Mouse (Mus musculus): Measurements from ENCODE around the gene Ajm1. TPM values are rescaled to one million over a fixed set of nuclear protein-coding genes. Genes with fewer than 3 reads are reported as not detected.

The Ajm1 gene
- total RNA-seq, 2 experiments from 2014 or later, result 104 to 117 TPM

DNA sequence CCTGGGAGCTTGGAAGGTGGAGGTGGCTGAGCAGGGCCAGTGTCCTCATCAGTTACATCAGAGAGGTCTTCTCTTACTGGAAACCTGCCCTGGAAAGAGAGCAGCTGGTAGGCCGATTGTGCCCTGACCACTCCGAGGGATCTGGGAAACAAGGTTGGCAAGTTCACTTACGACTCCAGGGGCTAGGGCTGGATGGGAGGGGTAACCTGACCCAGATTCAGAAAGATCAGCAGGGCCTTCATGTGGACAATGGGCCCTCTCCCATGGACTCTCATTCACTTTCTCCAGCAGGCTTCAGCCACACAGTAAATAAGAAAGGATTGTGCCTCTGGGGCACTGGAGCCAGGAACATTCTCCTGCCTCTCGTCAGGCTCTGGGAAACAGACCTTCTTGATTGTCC lies 3.3 kb upstream of the Ajm1 start:
- DNase-seq (ENCODE audit: extremely low spot score in 1 of 2, low spot score in 1 of 2), result no peak

DNA sequence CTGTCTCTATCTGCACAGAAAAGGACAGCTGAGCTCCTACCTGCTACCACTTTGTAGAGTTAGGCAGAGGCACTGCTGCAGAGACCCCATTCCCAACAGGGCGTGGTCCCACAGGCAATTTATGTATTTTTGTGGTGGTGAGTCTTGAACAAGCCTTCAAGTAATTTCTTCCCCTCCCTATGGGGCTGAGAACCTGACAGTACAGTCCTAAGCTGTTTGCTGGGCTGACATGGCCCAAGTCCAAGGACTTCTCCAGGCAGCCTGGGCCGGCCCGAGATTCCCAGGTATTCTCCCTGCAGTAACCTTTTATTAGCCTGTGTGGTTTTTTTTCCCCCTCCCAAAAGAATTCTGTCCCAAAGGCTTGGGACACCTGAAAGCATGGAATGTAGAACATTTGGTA lies 2.6 kb upstream of the Ajm1 start:
- DNase-seq (ENCODE audit: extremely low spot score in 1 of 2, low spot score in 1 of 2), result no peak

DNA sequence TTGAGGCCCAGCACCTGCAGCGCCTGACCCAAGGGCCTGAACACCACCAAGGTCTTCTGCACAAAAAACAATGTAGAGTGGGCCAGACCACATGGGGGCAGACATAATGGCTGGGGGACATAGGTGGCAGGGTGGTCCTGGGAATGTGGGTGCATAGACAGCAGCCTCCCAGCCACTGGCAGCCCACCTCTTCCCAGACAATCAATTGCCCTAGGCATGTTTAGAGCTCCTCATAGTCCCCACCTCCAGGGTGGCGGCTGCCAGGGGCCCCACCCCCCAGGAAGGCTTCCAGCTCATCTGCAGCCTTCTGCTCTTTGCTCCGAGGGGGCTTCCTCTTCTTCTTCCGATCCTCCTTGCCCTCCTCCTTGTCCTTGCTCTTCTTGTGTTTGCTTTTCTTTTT lies 2.0 kb upstream of the Ajm1 start:
- no peak for DNase-seq (ENCODE audit: extremely low spot score in 1 of 2, low spot score in 1 of 2)

- DNase-seq (ENCODE audit: extremely low spot score in 1 of 2, low spot score in 1 of 2), result peak in 1 of 2 experiments; percentile 31
Observed at GRCm38 (mm10) chr2:25583120-25583481, 1.5 kb upstream of the Ajm1 start.

DNA sequence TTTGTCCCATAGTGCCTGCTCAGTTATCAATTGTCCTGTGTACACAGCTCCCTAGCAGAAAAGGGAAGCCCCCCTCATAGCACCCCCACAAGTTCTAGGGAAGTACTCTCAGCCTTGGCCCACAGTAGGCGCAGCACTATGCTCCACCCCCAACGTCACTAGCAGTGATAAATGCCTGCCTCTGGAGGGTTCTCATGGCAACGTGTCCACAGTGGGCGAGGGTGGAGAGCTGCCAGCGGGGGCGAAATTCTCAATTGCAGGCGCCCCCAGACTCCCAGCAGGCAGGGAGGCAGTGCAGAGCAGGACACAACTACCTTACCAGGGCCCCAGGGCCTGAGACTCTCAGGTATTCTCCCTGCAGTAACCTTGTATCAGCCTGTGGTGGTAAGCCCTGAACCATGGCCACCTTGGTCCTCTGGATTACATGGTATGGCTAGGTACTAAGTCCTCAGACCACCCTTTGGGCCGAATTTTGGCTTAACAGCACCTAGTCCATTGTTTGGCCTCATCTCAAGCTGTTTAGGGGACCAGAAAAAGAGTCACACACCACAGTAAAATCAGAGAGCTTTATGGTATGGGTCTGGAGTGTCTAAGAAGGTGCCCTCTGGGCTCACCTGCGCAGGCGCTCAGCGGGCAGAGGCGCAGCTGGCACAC lies 1.0 kb upstream of the Ajm1 start:
- DNase-seq (ENCODE audit: extremely low spot score in 1 of 2, low spot score in 1 of 2), result peak; percentile 71 to 76

GRCm38 (mm10) chr2:25581901-25582301 lies 344 bp upstream of the Ajm1 start:
- DNase-seq (ENCODE audit: extremely low spot score in 1 of 2, low spot score in 1 of 2), result peak in 1 of 2 experiments; percentile 48

DNA sequence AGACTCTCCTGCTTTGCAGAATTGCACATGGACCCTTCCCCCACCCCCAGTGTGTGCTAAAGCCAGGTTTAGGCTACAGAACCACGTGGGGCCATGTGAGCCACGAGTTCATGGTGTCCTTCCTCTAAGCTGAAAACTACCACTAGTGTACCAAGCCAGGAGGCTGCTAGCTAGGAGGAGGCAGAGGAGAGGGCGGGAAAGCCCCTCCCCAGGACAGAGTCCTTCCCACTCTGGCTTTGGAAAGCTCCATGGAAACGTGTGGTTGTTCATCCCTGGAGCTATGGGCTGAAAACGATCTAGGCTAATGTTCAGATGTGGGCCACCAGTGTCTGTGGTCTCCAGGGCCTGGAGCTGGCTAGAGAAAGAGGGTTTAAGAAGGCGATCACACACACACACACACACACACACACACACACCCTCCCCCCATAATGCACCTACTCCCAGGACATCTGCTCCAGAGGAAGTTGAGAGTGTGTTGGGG lies 896 bp downstream of the Ajm1 start:
- DNase-seq (ENCODE audit: extremely low spot score in 1 of 2, low spot score in 1 of 2), result no peak

DNA sequence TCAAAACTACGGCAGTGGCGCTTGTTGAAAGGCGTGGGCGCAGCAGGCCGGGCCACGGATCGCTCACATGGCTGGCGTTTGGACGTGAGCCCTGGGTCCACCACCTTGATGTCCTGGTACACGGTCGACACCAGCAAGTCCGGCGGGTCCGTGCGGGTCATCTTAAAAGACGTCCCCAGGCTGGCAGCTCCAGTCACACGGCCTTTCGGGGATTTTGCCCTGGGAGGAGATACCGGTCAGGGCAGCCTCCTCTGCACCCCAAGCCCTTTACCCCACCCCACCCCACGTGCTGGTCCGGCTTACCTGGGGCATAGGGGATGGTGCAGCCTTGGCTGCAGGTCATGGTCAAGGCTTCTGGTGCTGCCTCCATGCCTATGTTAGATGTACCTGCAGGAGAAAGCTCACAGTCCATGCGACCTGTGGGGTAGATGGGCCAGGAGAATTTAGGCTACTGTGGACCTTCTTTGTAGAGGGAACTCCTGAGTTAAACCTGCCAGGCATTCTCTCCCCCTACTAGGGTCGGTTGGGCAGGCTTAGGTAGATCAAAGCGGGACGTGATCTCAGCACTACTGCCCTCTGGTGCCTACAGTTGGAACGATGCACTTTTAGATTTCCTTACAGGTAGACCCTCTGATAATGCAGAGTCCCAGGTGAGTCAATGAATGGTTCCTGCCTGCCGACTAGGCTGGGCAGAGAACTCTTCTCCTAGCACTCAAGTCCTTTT lies 1.7 kb downstream of the Ajm1 start:
- peak in 1 of 2 experiments; percentile 36 for DNase-seq (ENCODE audit: extremely low spot score in 1 of 2, low spot score in 1 of 2)

GRCm38 (mm10) chr2:25578796-25579736 lies 2.5 kb downstream of the Ajm1 start:
- no peak for DNase-seq (ENCODE audit: extremely low spot score in 1 of 2, low spot score in 1 of 2)

DNA sequence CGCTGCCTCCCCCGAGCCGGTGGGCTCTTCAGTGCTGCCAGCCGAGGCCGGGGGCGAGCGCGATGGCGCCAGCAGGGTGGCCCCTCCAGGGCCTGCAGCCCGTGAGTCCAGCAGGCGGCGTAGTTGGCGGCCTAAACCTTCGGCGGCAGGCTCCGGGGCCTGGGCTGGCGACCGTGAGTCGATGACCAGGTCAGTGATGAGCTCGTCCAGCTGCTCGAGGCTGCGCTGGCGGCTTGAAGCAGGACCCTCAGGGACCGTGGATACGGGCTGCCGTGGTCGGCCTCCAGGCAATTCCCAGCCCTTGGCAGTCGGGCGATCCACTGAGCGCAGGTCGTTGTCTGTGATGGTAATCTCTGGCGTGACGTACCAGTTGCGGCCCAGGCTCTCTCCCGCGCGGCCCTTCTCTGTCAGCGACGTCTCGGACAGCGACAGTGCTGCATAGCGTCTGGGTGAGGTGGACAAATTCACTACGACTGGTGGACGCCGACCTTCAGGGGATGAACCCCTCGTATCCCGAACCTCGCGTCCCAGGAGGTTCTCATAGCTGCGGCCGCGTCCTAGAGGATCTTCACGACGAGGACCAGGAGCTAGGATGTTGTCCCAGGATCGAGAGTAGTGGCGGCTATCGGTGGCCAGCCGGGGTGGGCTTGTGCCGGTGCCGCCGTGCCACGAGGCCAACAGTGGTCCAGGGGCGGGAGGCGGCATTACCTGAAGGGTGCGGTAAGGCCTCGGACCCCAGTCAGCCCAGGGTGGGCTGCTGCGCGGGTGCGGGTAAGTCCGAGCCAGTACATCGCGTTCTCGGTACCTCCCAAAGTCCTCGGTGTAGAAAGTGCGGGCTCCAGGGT lies 3.4 kb downstream of the Ajm1 start:
- no peak for DNase-seq (ENCODE audit: extremely low spot score in 1 of 2, low spot score in 1 of 2)

DNA sequence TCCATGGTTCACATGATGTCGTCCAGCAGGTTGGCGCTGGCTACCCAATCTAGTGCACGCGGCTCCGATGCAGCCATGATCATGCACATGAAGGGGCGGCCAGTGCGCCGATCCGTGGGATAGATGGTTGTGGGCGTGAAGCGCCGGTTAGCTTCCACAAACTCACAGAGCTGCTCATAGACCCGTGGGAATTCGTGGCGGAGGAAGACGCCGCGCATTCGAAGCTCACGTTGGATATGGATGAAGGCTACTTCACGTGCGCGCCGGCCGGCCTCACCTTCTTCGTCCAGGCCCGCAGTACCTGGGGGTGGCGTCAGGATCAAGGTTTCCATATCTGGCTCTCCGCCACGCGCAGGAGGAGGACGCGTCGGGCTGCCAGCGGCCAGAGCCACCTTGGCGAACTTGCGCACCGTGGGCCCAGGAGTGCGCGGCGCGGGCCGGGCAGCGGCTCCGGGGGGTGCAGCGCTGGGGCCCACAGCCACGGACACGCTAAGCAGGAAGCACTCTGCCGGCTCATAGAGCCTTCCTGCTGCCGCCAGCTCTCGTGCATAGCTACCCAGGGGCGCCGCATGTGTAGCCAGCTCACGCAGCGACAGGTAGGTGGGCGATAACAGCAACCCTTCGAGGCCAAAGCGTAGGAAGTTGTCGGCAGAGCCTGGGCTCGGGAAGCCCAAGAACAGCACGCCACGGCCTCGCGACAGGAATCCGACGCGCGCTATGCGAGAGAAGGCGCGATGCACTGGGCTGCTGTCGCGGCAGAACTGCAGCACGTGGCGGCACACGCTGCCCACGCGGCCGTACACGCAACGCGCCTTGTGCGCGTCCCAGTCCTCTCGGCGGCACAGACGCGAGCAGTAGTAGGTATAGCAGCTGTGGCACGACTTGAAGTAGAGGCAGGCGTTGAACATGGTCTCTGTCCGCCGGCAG lies 4.3 kb downstream of the Ajm1 start:
- no peak for DNase-seq (ENCODE audit: extremely low spot score in 1 of 2, low spot score in 1 of 2)

DNA sequence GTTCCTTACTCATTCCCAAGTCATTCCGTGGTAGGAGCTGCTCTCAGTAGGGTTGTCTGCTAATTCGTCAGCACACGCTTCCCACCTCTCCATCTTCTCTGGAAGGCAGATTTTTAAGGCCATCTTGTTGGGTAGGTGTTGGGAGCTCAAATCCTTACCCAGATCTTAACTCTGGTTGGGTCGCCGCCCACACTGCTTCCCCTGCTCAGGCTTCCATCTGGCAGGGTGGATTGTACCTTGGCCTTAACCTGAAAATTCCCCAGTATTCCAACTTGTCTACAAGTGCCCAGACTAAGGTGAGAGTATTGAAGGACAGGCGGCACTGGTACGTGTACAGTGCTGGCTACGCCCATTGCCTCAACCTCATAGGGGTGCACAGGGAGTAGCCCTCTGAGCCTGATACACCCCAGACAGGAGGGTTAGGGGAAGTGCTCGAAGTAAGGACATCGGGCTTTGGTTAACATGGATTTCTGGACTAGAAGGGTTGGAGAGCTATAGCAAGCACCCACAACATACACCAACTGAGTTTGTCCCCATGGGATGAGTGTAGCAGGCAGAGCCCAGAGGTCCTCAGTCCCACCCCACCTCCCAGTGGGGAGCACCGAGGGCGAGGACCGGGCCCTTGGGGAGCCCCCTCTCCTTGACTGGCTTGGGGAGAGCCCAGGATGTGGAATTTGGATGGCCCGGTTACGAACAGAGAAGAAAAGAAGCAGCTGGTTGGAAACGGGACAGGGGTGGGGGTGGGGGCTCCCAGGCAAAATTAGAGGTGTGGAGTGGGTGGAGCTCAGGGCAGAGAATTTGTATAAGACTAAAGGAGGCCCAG lies 5.3 kb downstream of the Ajm1 start:
- DNase-seq (ENCODE audit: extremely low spot score in 1 of 2, low spot score in 1 of 2), result no peak

DNA sequence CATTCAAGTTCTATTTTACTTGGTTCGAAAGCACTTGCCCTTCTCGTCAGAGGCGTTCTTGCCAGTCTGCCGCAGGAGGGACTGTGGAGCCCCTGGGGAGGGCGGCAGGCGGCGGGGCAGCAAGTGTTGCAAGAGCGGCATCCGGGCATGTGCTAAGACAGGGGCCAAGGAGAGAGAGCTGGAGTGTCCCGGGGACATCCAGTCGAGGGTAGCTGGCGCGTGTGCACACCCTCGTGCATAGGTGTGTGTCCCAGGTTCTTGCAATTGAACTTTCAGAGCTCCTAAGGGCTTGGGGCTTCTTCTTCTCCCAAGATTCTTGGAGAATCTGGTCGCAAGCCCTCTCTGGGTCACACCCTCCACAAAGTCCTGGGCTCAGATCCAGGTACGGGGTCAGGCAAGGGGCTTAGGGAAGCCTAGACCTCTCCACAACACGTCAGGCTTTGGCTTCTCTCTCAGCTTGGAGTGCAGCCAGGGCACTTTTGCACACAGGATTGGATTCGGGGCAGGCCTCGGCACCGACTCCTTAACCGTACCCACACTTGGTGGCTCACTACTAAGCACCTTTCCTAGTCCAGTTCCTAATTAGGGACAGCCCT lies 6.0 kb downstream of the Ajm1 start:
- DNase-seq (ENCODE audit: extremely low spot score in 1 of 2, low spot score in 1 of 2), result no peak

DNA sequence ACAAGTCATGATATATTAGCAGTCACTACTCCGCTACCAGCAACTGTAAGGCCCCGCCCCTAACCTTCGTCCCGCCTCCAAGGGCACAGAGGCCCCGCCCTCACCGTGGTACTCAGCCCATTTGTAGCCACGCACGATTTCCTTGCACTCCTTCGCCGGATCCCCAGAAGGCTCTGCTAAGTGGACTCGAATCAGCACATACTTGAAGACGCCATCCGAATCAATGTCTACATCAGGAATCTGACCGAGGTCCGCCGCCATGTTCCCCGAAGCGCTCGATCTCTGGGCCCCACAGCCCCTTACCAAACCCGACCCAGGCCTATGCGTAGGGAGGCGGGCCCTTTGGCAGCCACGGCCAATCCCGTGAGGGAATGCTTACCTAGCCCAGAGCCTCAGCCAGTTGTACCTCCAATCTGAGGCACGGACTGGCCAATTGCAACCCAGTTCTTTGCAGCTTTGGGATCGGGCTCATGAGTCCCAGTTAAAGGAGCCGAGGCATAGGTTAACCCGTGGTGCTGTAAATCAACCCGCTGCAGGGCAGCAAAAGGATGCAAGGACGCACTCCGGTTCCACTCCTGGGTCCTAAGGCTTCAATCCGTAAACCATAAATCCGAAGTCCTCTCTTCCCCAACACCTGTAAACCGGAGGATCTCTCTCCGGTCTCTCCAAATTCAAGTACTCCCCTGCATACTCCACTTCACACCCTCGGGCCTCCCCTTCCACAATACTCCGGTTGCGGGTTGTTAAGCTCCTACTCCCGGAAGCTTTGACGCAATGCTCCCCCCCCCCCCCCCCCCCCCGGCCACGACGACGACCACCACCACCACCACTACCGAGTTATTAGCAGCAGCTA lies 6.8 kb downstream of the Ajm1 start, which contains the start of the genes Mamdc4 and Phpt1:
Gene Mamdc4, minus strand, starts transcription at position 267 of the 853 bp plus-strand sequence.
Gene Phpt1, minus strand, starts transcription at position 646 of the 853 bp plus-strand sequence.
- peak; percentile 87 to 96 for DNase-seq (ENCODE audit: extremely low spot score in 1 of 2, low spot score in 1 of 2)

- no peak for DNase-seq (ENCODE audit: extremely low spot score in 1 of 2, low spot score in 1 of 2)
Observed at GRCm38 (mm10) chr2:25574136-25574535, 7.4 kb downstream of the Ajm1 start.

GRCm38 (mm10) chr2:25573068-25573467 lies 8.5 kb downstream of the Ajm1 start:
- DNase-seq (ENCODE audit: extremely low spot score in 1 of 2, low spot score in 1 of 2), result no peak

- no peak for DNase-seq (ENCODE audit: extremely low spot score in 1 of 2, low spot score in 1 of 2)
Observed at GRCm38 (mm10) chr2:25571221-25571620, 10.3 kb downstream of the Ajm1 start.
